Mouse (Mus musculus) cerebellum, adult 18-20 months (tissue): ENCODE measurements around the gene Hoxa5.

Experiments used
- DNase-seq, 2 experiments: peaks; one replicate each; pipeline ENCODE4 v3.0.0; 2021

The Hoxa5 gene

GRCm38 (mm10) chr6:52225612-52226568 is 21.5 kb upstream of the Hoxa5 start:
- no peak for DNase-seq

- DNase-seq = no peak
Observed at GRCm38 (mm10) chr6:52224895-52225611, 20.7 kb upstream of the Hoxa5 start.

- no peak for DNase-seq
Observed at GRCm38 (mm10) chr6:52223939-52224760, 19.8 kb upstream of the Hoxa5 start.

GRCm38 (mm10) chr6:52222729-52223128 is 18.3 kb upstream of the Hoxa5 start:
- no peak for DNase-seq

- no peak for DNase-seq
Observed at GRCm38 (mm10) chr6:52221993-52222685, 17.8 kb upstream of the Hoxa5 start.

GRCm38 (mm10) chr6:52221337-52221992 is 17.1 kb upstream of the Hoxa5 start, which contains the start of gene Hoxa7:
TSS of gene Hoxa7 (minus strand) at chr6:52221854.
- DNase-seq = peak; percentile 69 to 84

- DNase-seq = no peak
Observed at GRCm38 (mm10) chr6:52220865-52221310, 16.5 kb upstream of the Hoxa5 start.

- DNase-seq = no peak
Observed at GRCm38 (mm10) chr6:52220003-52220864, 15.8 kb upstream of the Hoxa5 start.

- no peak for DNase-seq
Observed at GRCm38 (mm10) chr6:52219234-52219942, 15.0 kb upstream of the Hoxa5 start.

- no peak for DNase-seq
Observed at GRCm38 (mm10) chr6:52218643-52219215, 14.3 kb upstream of the Hoxa5 start.

- no peak for DNase-seq
Observed at GRCm38 (mm10) chr6:52217895-52218642, 13.7 kb upstream of the Hoxa5 start.

GRCm38 (mm10) chr6:52217459-52217768 is 13.0 kb upstream of the Hoxa5 start:
- no peak for DNase-seq

GRCm38 (mm10) chr6:52216691-52217458 is 12.5 kb upstream of the Hoxa5 start:
- DNase-seq = no peak

GRCm38 (mm10) chr6:52215771-52216535 is 11.6 kb upstream of the Hoxa5 start:
- no peak for DNase-seq

GRCm38 (mm10) chr6:52215070-52215469 is 10.7 kb upstream of the Hoxa5 start:
- no peak for DNase-seq

GRCm38 (mm10) chr6:52214271-52214670 is 9.9 kb upstream of the Hoxa5 start:
- DNase-seq = no peak
